Mouse (Mus musculus) lung, adult 2 months (tissue): ENCODE data around the gene Eln.

ENCODE experiments used
- CTCF ChIP-seq: fragments of 200-500 bp; IDR thresholded peaks from 2 replicates; pipeline ENCODE4 v1.5.1; 2011; ENCODE audit warnings: mild to moderate bottlenecking, low read length, control low read depth; ENCODE audit not compliant: insufficient read depth
- POLR2A ChIP-seq: fragments of 200-500 bp; IDR thresholded peaks from 2 replicates; pipeline ENCODE4 v1.6.1; 2011; ENCODE audit warnings: low read depth, mild to moderate bottlenecking, control low read depth, low read length, borderline replicate concordance; ENCODE audit errors: extremely low read depth

DNA sequence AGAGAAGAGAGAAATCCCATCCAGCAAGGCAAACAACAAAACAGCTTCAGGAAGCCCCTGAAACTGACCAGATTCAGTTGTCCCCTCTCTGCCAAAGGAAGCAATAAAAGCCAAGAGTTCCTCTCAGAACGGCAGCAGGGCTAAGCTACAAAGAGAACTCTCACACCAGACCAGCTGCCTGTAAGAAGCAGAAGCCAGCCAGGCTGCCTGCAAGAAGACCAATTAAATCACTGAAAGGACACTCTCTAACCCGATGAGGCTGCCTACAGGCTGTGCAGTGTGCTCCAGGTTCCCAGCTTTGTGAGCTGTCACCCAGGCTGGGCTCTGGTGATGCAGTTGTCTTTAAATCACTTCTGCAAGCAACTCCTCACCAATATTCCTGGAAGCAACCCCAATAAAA lies 63.3 kb downstream of the Eln start:
- TF ChIP-seq CTCF (no peak), POLR2A (no peak)
